Mouse (Mus musculus) lung, embryonic 15.5 days (tissue): ENCODE data around the gene Tmem14a. TPM values are rescaled to one million over a fixed set of nuclear protein-coding genes. Genes with fewer than 3 reads are reported as not detected.

ENCODE experiments used
- ATAC-seq: fragments of 200-750 bp; cut with Nextera tagmentation; 2 replicates; pipeline ENCODE4 v1.8.0; 2017; ENCODE audit warnings: moderate number of reproducible peaks, borderline replicate concordance; ENCODE audit not compliant: low FRiP score, low TSS enrichment; ENCODE audit errors: extremely low read depth
- H3K27ac ChIP-seq: fragments of 300-500 bp; sonication (generic); 2 replicates; pipeline ENCODE4 v1.5.1; 2015; ENCODE audit warnings: moderate library complexity, mild to moderate bottlenecking, inconsistent platforms
- H3K27me3 ChIP-seq: fragments of 300-500 bp; sonication (generic); 2 replicates; pipeline ENCODE4 v1.6.1; 2015; ENCODE audit warnings: inconsistent platforms
- H3K36me3 ChIP-seq: fragments of 300-500 bp; sonication (generic); 2 replicates; pipeline ENCODE4 v1.6.1; 2015; ENCODE audit warnings: inconsistent platforms
- H3K4me1 ChIP-seq: fragments of 300-500 bp; sonication (generic); 2 replicates; pipeline ENCODE4 v1.6.1; 2015; ENCODE audit warnings: inconsistent platforms
- H3K4me2 ChIP-seq: fragments of 300-500 bp; sonication (generic); 2 replicates; pipeline ENCODE4 v1.6.1; 2015; ENCODE audit warnings: inconsistent platforms, mild to moderate bottlenecking, moderate library complexity
- H3K4me3 ChIP-seq: fragments of 300-500 bp; sonication (generic); 2 replicates; pipeline ENCODE4 v1.5.1; 2015; ENCODE audit warnings: mild to moderate bottlenecking, inconsistent platforms
- H3K9ac ChIP-seq: fragments of 300-500 bp; sonication (generic); 2 replicates; pipeline ENCODE4 v1.6.1; 2015; ENCODE audit warnings: inconsistent platforms
- H3K9me3 ChIP-seq: fragments of 300-500 bp; sonication (generic); 2 replicates; pipeline ENCODE4 v1.6.1; 2016; ENCODE audit warnings: inconsistent platforms
- WGBS: fragments of 180-500 bp; shearing (Covaris S2); methylation state at CpG from one replicate; pipeline ENCODE4 v1.1.7; 2015; 5-methylcytosine and 5-hydroxymethylcytosine counted together
- polyA plus RNA-seq: library from polyadenylated mRNA; unstranded; fragments of >200 nt; fragmentation: Nextera tagmentation; extraction: Ambion mirVana; gene quantifications from 2 replicates; pipeline ENCODE4 v1.2.1, GENCODE M21; 2015

The Tmem14a gene
- polyA plus RNA-seq, 1 experiment from 2014 or later, result 12.4 TPM

GRCm38 (mm10) chr1:21239911-21240898 lies 21.8 kb downstream of the Tmem14a start, which contains the start of gene Gsta3:
Gsta3 (plus strand) TSS chr1:21240589.
- Histone ChIP-seq H3K4me1 (no peaks in the 10 kb centered on the region), H3K9me3 (no peaks in the 10 kb centered on the region), H3K9ac (no peak within 1 kb of the TSS), H3K27ac (no peak within 1 kb of the TSS), H3K27me3 (no peaks in the 10 kb centered on the region), H3K36me3 (no peaks in the 10 kb centered on the region), H3K4me3 (no peak within 1 kb of the TSS), H3K4me2 (no peak within 1 kb of the TSS)
- ATAC-seq, result no peak
- WGBS, result 69% methylated on average over 3 of the region's 8 CpGs

GRCm38 (mm10) chr1:21241096-21241495 lies 22.7 kb downstream of the Tmem14a start:
- no peak overlapping the region for H3K27ac ChIP-seq
- no peak overlapping the region for H3K9ac ChIP-seq
- no peak for ATAC-seq
- no peak overlapping the region for H3K4me3 ChIP-seq
- no peaks in the 10 kb centered on the region for H3K9me3 ChIP-seq
- no peaks in the 10 kb centered on the region for H3K4me1 ChIP-seq
- H3K27me3 ChIP-seq, result no peaks in the 10 kb centered on the region
- no peaks in the 10 kb centered on the region for H3K36me3 ChIP-seq
- no peak overlapping the region for H3K4me2 ChIP-seq
- WGBS, result 75% methylated on average over 1 of the region's 1 CpGs

GRCm38 (mm10) chr1:21244290-21244960 lies 26.1 kb downstream of the Tmem14a start:
- Histone ChIP-seq H3K4me2 (no peak overlapping the region), H3K9me3 (no peaks in the 10 kb centered on the region), H3K36me3 (no peaks in the 10 kb centered on the region), H3K9ac (no peak overlapping the region), H3K27me3 (no peaks in the 10 kb centered on the region), H3K4me1 (no peaks in the 10 kb centered on the region), H3K4me3 (no peak overlapping the region), H3K27ac (no peak overlapping the region)
- no peak for ATAC-seq
- 58% methylated on average over 4 of the region's 4 CpGs for WGBS

- Histone ChIP-seq H3K9me3 (no peaks in the 10 kb centered on the region), H3K4me2 (no peak overlapping the region)
- WGBS, result 79% methylated on average over 3 of the region's 3 CpGs
Measured at GRCm38 (mm10) chr1:21246136-21246535, 27.8 kb downstream of the Tmem14a start.

GRCm38 (mm10) chr1:21247896-21248295 lies 29.5 kb downstream of the Tmem14a start:
- Histone ChIP-seq H3K27me3 (no peaks in the 10 kb centered on the region), H3K4me3 (no peak overlapping the region), H3K4me1 (peaks cover 4% of the 10 kb centered on the region; the same call in 1 of the 2 replicates), H3K9ac (no peak overlapping the region), H3K9me3 (no peaks in the 10 kb centered on the region), H3K27ac (no peak overlapping the region), H3K4me2 (no peak overlapping the region), H3K36me3 (no peaks in the 10 kb centered on the region)
- ATAC-seq, result no peak

More at GRCm38 (mm10) chr1:21246136-21246535, 27.8 kb downstream of the Tmem14a start:
- Histone ChIP-seq H3K4me3 (no peak overlapping the region), H3K9ac (no peak overlapping the region), H3K4me1 (no peaks in the 10 kb centered on the region), H3K36me3 (no peaks in the 10 kb centered on the region), H3K27me3 (no peaks in the 10 kb centered on the region), H3K27ac (no peak overlapping the region)
- no peak for ATAC-seq

- 74% methylated on average over 9 of the region's 9 CpGs for WGBS
- Histone ChIP-seq H3K4me2 (no peak overlapping the region), H3K27me3 (no peaks in the 10 kb centered on the region)
Measured at GRCm38 (mm10) chr1:21248560-21249390, 30.4 kb downstream of the Tmem14a start.

GRCm38 (mm10) chr1:21251661-21252060 lies 33.3 kb downstream of the Tmem14a start:
- Histone ChIP-seq H3K9ac (no peak overlapping the region), H3K4me1 (peaks cover 4% of the 10 kb centered on the region; the same call in 1 of the 2 replicates), H3K27ac (no peak overlapping the region), H3K9me3 (no peaks in the 10 kb centered on the region), H3K4me2 (no peak overlapping the region), H3K27me3 (no peaks in the 10 kb centered on the region), H3K4me3 (no peak overlapping the region), H3K36me3 (no peaks in the 10 kb centered on the region)
- ATAC-seq, result no peak
- WGBS, result 66% methylated on average over 6 of the region's 6 CpGs

More at GRCm38 (mm10) chr1:21248560-21249390, 30.4 kb downstream of the Tmem14a start:
- H3K36me3 ChIP-seq, result no peaks in the 10 kb centered on the region
- H3K4me3 ChIP-seq, result no peak overlapping the region
- H3K9me3 ChIP-seq, result no peaks in the 10 kb centered on the region
- no peak overlapping the region for H3K9ac ChIP-seq
- H3K27ac ChIP-seq, result no peak overlapping the region
- ATAC-seq, result no peak
- H3K4me1 ChIP-seq, result peaks cover 4% of the 10 kb centered on the region; the same call in 1 of the 2 replicates

- no peaks in the 10 kb centered on the region for H3K36me3 ChIP-seq
- H3K27me3 ChIP-seq, result no peaks in the 10 kb centered on the region
- no peak overlapping the region for H3K4me2 ChIP-seq
- no peak overlapping the region for H3K9ac ChIP-seq
- H3K4me3 ChIP-seq, result no peak overlapping the region
- no peak overlapping the region for H3K27ac ChIP-seq
- WGBS, result 39% methylated on average over 10 of the region's 10 CpGs
- no peaks in the 10 kb centered on the region for H3K9me3 ChIP-seq
- ATAC-seq, result no peak
- peaks cover 4% of the 10 kb centered on the region; the same call in 1 of the 2 replicates for H3K4me1 ChIP-seq
Measured at GRCm38 (mm10) chr1:21252566-21253302, 34.4 kb downstream of the Tmem14a start.

GRCm38 (mm10) chr1:21253303-21253650 lies 34.9 kb downstream of the Tmem14a start:
- Histone ChIP-seq H3K9ac (no peak overlapping the region), H3K27me3 (no peaks in the 10 kb centered on the region), H3K36me3 (no peaks in the 10 kb centered on the region), H3K27ac (no peak overlapping the region), H3K4me2 (no peak overlapping the region), H3K4me3 (no peak overlapping the region), H3K9me3 (no peaks in the 10 kb centered on the region), H3K4me1 (peaks cover 4% of the 10 kb centered on the region; the same call in 1 of the 2 replicates)
- no peak for ATAC-seq
- 62% methylated on average over 1 of the region's 1 CpGs for WGBS

GRCm38 (mm10) chr1:21253856-21254255 lies 35.5 kb downstream of the Tmem14a start:
- Histone ChIP-seq H3K4me2 (no peak overlapping the region), H3K4me1 (peaks cover 4% of the 10 kb centered on the region; the same call in 1 of the 2 replicates), H3K9ac (no peak overlapping the region), H3K27me3 (no peaks in the 10 kb centered on the region), H3K4me3 (no peak overlapping the region), H3K9me3 (no peaks in the 10 kb centered on the region), H3K36me3 (no peaks in the 10 kb centered on the region), H3K27ac (no peak overlapping the region)
- WGBS, result 66% methylated on average over 4 of the region's 4 CpGs
- no peak for ATAC-seq
